Mouse (Mus musculus) intestine, postnatal 0 days (tissue): ENCODE measurements around the gene Cldn7. TPM values are rescaled to one million over a fixed set of nuclear protein-coding genes. Genes with fewer than 3 reads are reported as not detected.
A peak's percentile ranks its signal among the peaks of the same experiment; 100 is the strongest.
"Not testable (repeated sequence)": the region's sequence is repeated elsewhere in the genome, so short reads cannot be mapped to it uniquely, and the experiment has no call there.

Experiments
- ATAC-seq: fragments of 200-750 bp; cut with Nextera tagmentation; 2 replicates; pipeline ENCODE4 v1.8.0; 2017; ENCODE audit warnings: mild to moderate bottlenecking, moderate TSS enrichment, moderate library complexity
- H3K27ac ChIP-seq: fragments of 300-500 bp; sonication (generic); 2 replicates; pipeline ENCODE4 v1.5.1; 2014; ENCODE audit warnings: mild to moderate bottlenecking, low read depth, low read length, moderate library complexity
- H3K27me3 ChIP-seq: fragments of 300-500 bp; sonication (generic); replicated peaks from 2 replicates; pipeline ENCODE4 v1.6.1; 2014; ENCODE audit warnings: low read length, mixed read lengths; ENCODE audit not compliant: control insufficient read depth, insufficient read depth
- H3K36me3 ChIP-seq: fragments of 300-500 bp; sonication (generic); 2 replicates; pipeline ENCODE4 v1.6.1; 2014; ENCODE audit warnings: mild to moderate bottlenecking, moderate library complexity; ENCODE audit not compliant: control insufficient read depth, insufficient read depth
- H3K4me1 ChIP-seq: fragments of 300-500 bp; sonication (generic); replicated peaks from 2 replicates; pipeline ENCODE4 v1.6.1; 2014; ENCODE audit warnings: antibody characterized with exemption, low read length, mixed read lengths; ENCODE audit not compliant: control insufficient read depth, insufficient read depth
- H3K4me2 ChIP-seq: fragments of 300-500 bp; sonication (generic); replicated peaks from 2 replicates; pipeline ENCODE4 v1.6.1; 2014; ENCODE audit warnings: low read depth, mild to moderate bottlenecking, moderate library complexity
- H3K4me3 ChIP-seq: fragments of 300-500 bp; sonication (generic); 2 replicates; pipeline ENCODE4 v1.5.1; 2014; ENCODE audit warnings: low read depth, low read length
- H3K9ac ChIP-seq: fragments of 300-500 bp; sonication (generic); 2 replicates; pipeline ENCODE4 v1.6.1; 2014; ENCODE audit warnings: mild to moderate bottlenecking, low read depth, low read length
- H3K9me3 ChIP-seq: fragments of 300-500 bp; sonication (generic); 2 replicates; pipeline ENCODE4 v1.6.1; 2016; ENCODE audit warnings: mixed run types; ENCODE audit not compliant: control insufficient read depth
- CTCF ChIP-seq: sonication (generic); IDR thresholded peaks from 2 replicates; pipeline ENCODE4 v1.5.1; 2016; ENCODE audit warnings: low read depth, mild to moderate bottlenecking, control low read depth, antibody characterized with exemption, moderate library complexity
- WGBS: fragments of 180-500 bp; shearing (Covaris S2); extraction: QIAGEN DNeasy Blood & Tissue Kit; methylation state at CpG from one replicate; pipeline ENCODE4 v1.1.7; 2014; 5-methylcytosine and 5-hydroxymethylcytosine counted together
- polyA plus RNA-seq: library from polyadenylated mRNA; unstranded; fragments of >200 nt; fragmentation: Nextera tagmentation; extraction: Ambion mirVana; gene quantifications from 2 replicates; pipeline ENCODE4 v1.2.1, GENCODE M21; 2015

Cldn7 gene
- polyA plus RNA-seq, 1 experiment from 2014 or later = 1,341 TPM

DNA sequence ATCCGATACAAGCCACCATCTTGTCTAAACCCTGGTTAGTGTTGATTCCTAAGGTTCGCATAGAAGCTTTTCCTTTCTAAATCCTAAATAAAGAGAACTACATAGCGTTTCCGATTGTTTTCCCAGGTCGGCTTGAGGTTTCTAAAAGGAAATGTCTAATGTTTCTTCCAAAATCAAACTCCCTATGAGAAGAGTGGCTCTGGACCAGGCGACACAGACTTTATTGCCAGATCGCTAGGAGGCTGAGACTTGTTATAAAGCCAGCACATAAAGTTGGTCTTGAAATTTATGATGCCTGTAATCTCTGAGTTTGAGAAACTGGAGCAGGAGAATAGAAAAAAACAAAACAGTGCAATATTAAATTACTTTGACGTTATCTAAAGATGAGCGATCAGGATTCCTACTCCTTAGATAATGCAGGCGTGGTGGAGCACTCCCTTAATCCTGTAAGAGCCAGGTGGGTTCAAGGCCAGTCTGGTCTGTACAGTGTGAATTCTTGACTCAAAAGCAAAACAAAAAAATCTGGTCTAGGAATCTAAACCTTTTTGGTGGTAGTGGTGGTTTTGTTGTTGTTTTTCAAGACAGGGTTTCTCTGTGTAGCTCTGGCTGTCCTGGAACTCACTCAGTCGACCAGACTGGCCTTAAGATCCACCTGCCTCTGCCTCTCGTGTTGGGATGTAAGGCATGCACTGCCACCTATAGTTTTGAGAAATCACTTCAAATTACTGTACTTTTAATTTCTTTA is 42.4 kb upstream of the Cldn7 start:
- TF ChIP-seq CTCF = peak; percentile 35; the same call in 1 of the 2 replicates
- Histone ChIP-seq H3K4me3 (peak overlapping the region; percentile 44), H3K4me1 (0 out of 2 replicates have a peak, but pooled peaks cover 5% of the 10 kb centered on the region), H3K9me3 (no peaks in the 10 kb centered on the region), H3K27me3 (no peaks in the 10 kb centered on the region), H3K4me2 (peak overlapping the region; percentile 70), H3K36me3 (peaks cover 19% of the 10 kb centered on the region), H3K9ac (peak overlapping the region; percentile 51), H3K27ac (peak overlapping the region; percentile 94)
- ATAC-seq = no peak
- 1% methylated on average over 12 of the region's 12 CpGs for WGBS

DNA sequence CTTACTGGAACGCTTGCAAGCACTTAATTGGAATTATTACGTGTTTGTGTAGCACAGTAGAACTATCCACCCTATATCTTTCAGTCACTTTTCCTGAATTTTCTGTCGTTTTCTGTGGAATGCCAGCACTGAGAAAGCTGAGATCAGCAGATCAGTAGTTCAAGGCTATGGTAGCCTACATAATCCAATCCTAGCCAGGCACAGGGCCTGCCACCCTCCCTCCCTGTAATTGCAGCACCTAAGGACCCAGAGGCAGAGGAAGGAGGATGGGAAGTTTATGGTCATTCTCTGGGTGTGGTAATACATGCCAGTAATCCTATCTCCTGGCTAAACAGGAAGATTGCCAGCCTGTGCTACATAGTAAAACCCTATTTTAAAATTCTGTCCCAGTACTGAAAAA is 41.8 kb upstream of the Cldn7 start:
- H3K4me2 ChIP-seq = no peak overlapping the region
- H3K9me3 ChIP-seq = no peaks in the 10 kb centered on the region
- 48% methylated on average over 3 of the region's 3 CpGs for WGBS
- ATAC-seq = no peak
- H3K4me1 ChIP-seq = 0 out of 2 replicates have a peak, but pooled peaks cover 5% of the 10 kb centered on the region
- peaks cover 13% of the 10 kb centered on the region for H3K36me3 ChIP-seq
- H3K4me3 ChIP-seq = no peak overlapping the region
- TF ChIP-seq CTCF = no peak
- no peak overlapping the region for H3K9ac ChIP-seq
- no peaks in the 10 kb centered on the region for H3K27me3 ChIP-seq
- H3K27ac ChIP-seq = no peak overlapping the region

DNA sequence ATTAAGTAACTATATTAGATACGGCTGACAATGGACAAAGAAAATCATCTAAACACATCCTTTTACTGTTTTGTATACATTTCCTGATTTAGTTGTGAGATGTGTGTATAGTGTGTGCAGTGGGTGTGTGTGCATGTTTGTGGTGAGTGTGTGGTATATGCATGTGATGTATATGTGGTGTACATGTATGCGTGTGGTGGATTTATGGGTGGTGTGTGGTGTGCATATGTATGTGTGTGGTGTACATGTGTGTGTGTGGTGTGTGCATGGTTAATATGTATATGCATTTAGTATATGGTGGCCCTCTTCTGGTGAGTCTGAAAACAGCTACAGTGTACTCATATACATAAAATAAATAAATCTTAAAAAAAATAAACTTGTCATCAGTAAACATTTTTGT is 37.1 kb upstream of the Cldn7 start:
- Histone ChIP-seq H3K4me1 (no peaks in the 10 kb centered on the region), H3K4me3 (no peak overlapping the region), H3K36me3 (no peaks in the 10 kb centered on the region), H3K27me3 (no peaks in the 10 kb centered on the region), H3K9ac (no peak overlapping the region), H3K27ac (no peak overlapping the region), H3K9me3 (no peaks in the 10 kb centered on the region), H3K4me2 (no peak overlapping the region)
- no peak for ATAC-seq
- WGBS = 94% methylated on average over 2 of the region's 2 CpGs
- TF ChIP-seq CTCF = no peak

DNA sequence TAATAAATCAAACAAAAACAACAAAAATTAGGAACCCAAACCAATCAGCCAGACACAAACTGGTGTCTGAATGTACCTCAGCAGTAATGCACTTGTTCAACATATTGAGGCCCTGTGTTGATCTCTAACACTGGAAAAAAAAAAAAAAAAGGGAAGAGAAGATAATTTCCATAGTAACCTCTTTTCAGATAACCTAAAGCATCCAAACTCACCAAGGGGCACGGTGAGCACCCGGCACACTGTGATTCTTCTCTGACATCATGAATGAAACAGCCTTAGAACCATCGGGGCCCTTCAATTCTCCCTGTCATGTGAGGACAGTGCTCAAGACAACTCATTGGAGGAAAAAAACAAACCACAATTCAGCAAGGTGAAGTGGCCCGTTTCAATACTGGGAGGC is 34.9 kb upstream of the Cldn7 start:
- Histone ChIP-seq H3K27ac (no peak overlapping the region), H3K36me3 (no peaks in the 10 kb centered on the region), H3K4me1 (no peaks in the 10 kb centered on the region), H3K9me3 (no peaks in the 10 kb centered on the region), H3K4me2 (no peak overlapping the region), H3K4me3 (no peak overlapping the region), H3K27me3 (no peaks in the 10 kb centered on the region; the same call in 1 of the 2 replicates), H3K9ac (no peak overlapping the region)
- no peak for TF ChIP-seq CTCF
- 40% methylated on average over 4 of the region's 4 CpGs for WGBS
- ATAC-seq = no peak

DNA sequence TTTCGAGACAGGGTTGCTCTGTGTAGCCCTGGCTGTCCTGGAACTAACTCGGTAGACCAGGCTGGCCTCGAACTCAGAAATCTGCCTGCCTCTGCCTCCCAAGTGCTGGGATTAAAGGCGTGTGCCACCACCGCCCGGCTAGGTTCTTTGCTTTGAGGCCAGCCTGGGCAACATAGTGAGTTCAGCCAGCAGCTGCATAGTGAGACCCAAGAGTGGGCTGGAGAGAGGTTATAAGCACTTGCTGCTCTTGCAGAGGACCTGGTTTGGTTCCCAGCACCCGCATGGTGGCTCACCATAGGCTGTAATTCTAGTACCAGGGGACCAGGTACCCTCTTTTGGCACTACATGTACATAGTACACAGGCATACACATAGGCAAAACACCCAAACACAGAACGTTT is 34.4 kb upstream of the Cldn7 start:
- not testable (repeated sequence) for H3K4me1 ChIP-seq, H3K4me2 ChIP-seq, H3K4me3 ChIP-seq, H3K36me3 ChIP-seq, H3K27me3 ChIP-seq, H3K27ac ChIP-seq, ATAC-seq, H3K9ac ChIP-seq, H3K9me3 ChIP-seq
- 93% methylated on average over 8 of the region's 8 CpGs for WGBS

GRCm38 (mm10) chr11:69930967-69931537 is 33.5 kb upstream of the Cldn7 start:
- Histone ChIP-seq H3K27me3 (peaks cover 5% of the 10 kb centered on the region), H3K9me3 (no peaks in the 10 kb centered on the region), H3K4me3 (no peak overlapping the region), H3K9ac (no peak overlapping the region), H3K36me3 (no peaks in the 10 kb centered on the region), H3K4me2 (no peak overlapping the region), H3K27ac (no peak overlapping the region), H3K4me1 (peaks cover 6% of the 10 kb centered on the region)
- no peak for ATAC-seq
- TF ChIP-seq CTCF = no peak
- WGBS = 53% methylated on average over 3 of the region's 3 CpGs
